Mouse (Mus musculus): ENCODE measurements around the gene Gpr33. TPM values are rescaled to one million over a fixed set of nuclear protein-coding genes. Genes with fewer than 3 reads are reported as not detected.

The Gpr33 gene
- total and polyA plus RNA-seq, 3 experiments: not detected

DNA sequence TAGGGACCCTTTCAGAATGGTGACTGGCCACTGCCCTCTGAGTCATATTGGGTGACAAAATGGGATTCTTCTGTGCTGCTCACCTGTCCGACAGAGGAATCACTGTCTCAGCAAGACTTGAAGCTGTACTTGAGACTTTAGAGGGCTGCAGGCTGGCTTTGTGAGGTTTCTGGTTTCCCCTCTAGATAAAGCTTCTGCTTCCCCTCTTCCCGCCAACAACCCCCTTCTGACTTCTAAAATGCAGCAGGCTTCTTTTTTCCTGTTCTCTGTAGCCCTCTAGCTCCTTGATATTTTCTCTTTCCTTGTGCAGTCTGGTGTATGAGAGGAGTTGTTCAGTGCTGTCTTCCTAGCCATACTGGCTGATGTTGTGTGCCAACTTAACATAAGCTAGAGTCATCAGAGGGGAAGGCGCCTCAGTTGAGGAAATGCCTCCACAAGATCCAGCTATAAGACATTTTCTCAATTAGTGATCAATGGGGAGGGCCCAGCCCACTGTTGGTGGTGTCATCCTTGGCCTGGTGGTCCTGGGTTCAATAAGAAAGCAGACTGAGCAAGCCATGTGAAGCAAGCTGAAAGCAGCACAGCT lies 42.6 kb downstream of the Gpr33 start:
- H3K27me3 ChIP-seq (ENCODE audit: control insufficient read depth, insufficient read depth, low read length): no peaks in the 10 kb centered on the region
- intact Hi-C loops (cut with DNase I): loop anchor here (2.0 kb wide), 1 partner anchor 14 kb away; the partner anchor contains the start of gene Heatr5a
- H3K9ac ChIP-seq (ENCODE audit: low read depth, low read length): no peak overlapping the region
- TF ChIP-seq EP300 (IDR thresholded peaks at IDR 0.05; ENCODE audit: insufficient read depth, low read depth, low read length) (no peak), CTCF (IDR thresholded peaks at IDR 0.05) (no peak), POLR2A (IDR thresholded peaks at IDR 0.05; ENCODE audit: insufficient read depth, low read depth, low read length) (no peak)
- H3K36me3 ChIP-seq (ENCODE audit: control insufficient read depth, insufficient read depth, low read length): no peaks in the 10 kb centered on the region
- H3K79me2 ChIP-seq (replicated peaks; ENCODE audit: control insufficient read depth, insufficient read depth, low read length): no peaks in the 10 kb centered on the region
- 59% methylated on average over 3 of the region's 3 CpGs for WGBS
- peak overlapping the region; percentile 42; the same call in 1 of the 2 replicates for H3K27ac ChIP-seq
- no peak overlapping the region for H3K4me3 ChIP-seq
- peaks cover 6% of the 10 kb centered on the region for H3K4me1 ChIP-seq (ENCODE audit: control insufficient read depth, insufficient read depth, low read length)
- no peak for DNase-seq

DNA sequence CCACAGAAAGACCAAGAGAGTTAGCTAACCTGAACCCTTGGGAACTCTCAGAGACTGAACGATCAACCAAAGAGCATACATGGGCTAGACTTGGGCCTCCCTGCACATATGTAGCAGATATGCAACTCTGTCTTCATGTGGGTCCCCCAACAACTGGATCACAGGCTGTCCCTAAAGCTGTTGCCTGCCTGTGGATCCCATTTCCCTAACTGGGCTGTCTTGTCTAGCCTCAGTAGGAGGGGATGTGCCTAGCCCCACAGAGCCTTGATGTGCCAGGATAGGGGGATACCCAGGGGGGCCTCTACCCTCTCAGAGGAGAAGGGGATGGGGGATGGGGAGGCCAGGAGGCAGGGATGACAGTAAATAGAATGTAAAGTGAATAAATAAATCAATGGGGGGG lies 44.2 kb downstream of the Gpr33 start:
- WGBS: 95% methylated on average over 1 of the region's 1 CpGs
- Histone ChIP-seq H3K27me3 (ENCODE audit: control insufficient read depth, insufficient read depth, low read length) (no peaks in the 10 kb centered on the region), H3K4me3 (no peak overlapping the region), H3K36me3 (ENCODE audit: control insufficient read depth, insufficient read depth, low read length) (no peaks in the 10 kb centered on the region), H3K79me2 (replicated peaks; ENCODE audit: control insufficient read depth, insufficient read depth, low read length) (no peaks in the 10 kb centered on the region), H3K9ac (ENCODE audit: low read depth, low read length) (no peak overlapping the region), H3K4me1 (ENCODE audit: control insufficient read depth, insufficient read depth, low read length) (peaks cover 6% of the 10 kb centered on the region), H3K27ac (no peak overlapping the region)
- intact Hi-C loops (cut with DNase I): loop anchor here (2.0 kb wide), 1 partner anchor 13 kb away; the partner anchor contains the start of gene Heatr5a
- TF ChIP-seq POLR2A (IDR thresholded peaks at IDR 0.05; ENCODE audit: insufficient read depth, low read depth, low read length) (no peak), CTCF (IDR thresholded peaks at IDR 0.05) (no peak), EP300 (IDR thresholded peaks at IDR 0.05; ENCODE audit: insufficient read depth, low read depth, low read length) (no peak)
- DNase-seq: no peak

GRCm38 (mm10) chr12:51976531-51976930 lies 51.3 kb downstream of the Gpr33 start:
- no peak overlapping the region for H3K4me3 ChIP-seq
- H3K9ac ChIP-seq (ENCODE audit: low read depth, low read length): no peak overlapping the region
- DNase-seq: peak; percentile 27 to 30
- H3K27ac ChIP-seq: peak overlapping the region; percentile 54
- intact Hi-C loops (cut with DNase I): no loop called here
- H3K36me3 ChIP-seq (ENCODE audit: control insufficient read depth, insufficient read depth, low read length): peaks cover 3% of the 10 kb centered on the region; the same call in 1 of the 2 replicates
- peaks cover 1% of the 10 kb centered on the region; the same call in 1 of the 2 replicates for H3K4me1 ChIP-seq (ENCODE audit: control insufficient read depth, insufficient read depth, low read length)
- WGBS: 58% methylated on average over 9 of the region's 9 CpGs
- H3K27me3 ChIP-seq (ENCODE audit: control insufficient read depth, insufficient read depth, low read length): no peaks in the 10 kb centered on the region
- no peaks in the 10 kb centered on the region for H3K79me2 ChIP-seq (replicated peaks; ENCODE audit: control insufficient read depth, insufficient read depth, low read length)
- TF ChIP-seq EP300 (IDR thresholded peaks at IDR 0.05; ENCODE audit: insufficient read depth, low read depth, low read length) (no peak), CTCF (IDR thresholded peaks at IDR 0.05) (no peak), POLR2A (IDR thresholded peaks at IDR 0.05; ENCODE audit: insufficient read depth, low read depth, low read length) (no peak)

DNA sequence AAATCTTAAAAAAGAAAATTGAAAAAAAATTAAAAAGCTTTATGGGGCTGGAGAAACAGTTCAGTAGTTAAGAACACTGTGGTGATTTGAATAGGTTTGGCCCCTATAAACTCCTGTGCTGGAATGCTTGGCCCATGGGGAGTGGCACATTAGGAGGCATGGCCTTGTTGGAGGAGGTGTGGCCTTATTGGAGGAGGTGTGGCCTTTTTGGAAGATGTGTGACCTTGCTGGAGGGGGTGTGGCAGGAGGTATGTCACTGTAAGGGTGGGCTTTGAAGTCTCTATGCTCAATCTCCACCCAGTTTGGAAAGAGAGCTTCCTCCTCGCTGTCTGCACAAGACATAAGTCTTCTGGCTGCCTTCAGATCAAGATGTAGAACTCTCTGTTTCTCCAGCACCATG lies 53.5 kb downstream of the Gpr33 start:
- Histone ChIP-seq H3K27me3 (ENCODE audit: control insufficient read depth, insufficient read depth, low read length) (no peaks in the 10 kb centered on the region), H3K4me3 (no peak overlapping the region), H3K9ac (ENCODE audit: low read depth, low read length) (no peak overlapping the region), H3K4me1 (ENCODE audit: control insufficient read depth, insufficient read depth, low read length) (peaks cover 3% of the 10 kb centered on the region), H3K79me2 (replicated peaks; ENCODE audit: control insufficient read depth, insufficient read depth, low read length) (no peaks in the 10 kb centered on the region), H3K27ac (no peak overlapping the region), H3K36me3 (ENCODE audit: control insufficient read depth, insufficient read depth, low read length) (peaks cover 3% of the 10 kb centered on the region; the same call in 1 of the 2 replicates)
- DNase-seq: no peak
- intact Hi-C loops (cut with DNase I): loop anchor here (2.0 kb wide), 1 partner anchor 26 kb away; no protein-coding TSS in a partner anchor
- WGBS: 97% methylated on average over 1 of the region's 1 CpGs
- TF ChIP-seq CTCF (IDR thresholded peaks at IDR 0.05): no peak
- TF ChIP-seq POLR2A (IDR thresholded peaks at IDR 0.05; ENCODE audit: insufficient read depth, low read depth, low read length): no peak
- TF ChIP-seq EP300 (IDR thresholded peaks at IDR 0.05; ENCODE audit: insufficient read depth, low read depth, low read length): no peak

Other genes with a start within 250 kb of the Gpr33 start
- 10 to 100 TPM; 74.9 to 85.1 TPM for gene Hectd1, start 198.5 kb downstream of the Gpr33 start, total RNA-seq (2021)
- 17.3 and 36.7 TPM in 2 replicates for gene Hectd1, start 198.5 kb downstream of the Gpr33 start, polyA plus RNA-seq (2012; rRNA removed)
- 10 to 100 TPM; 20.6 to 21.4 TPM for gene Heatr5a, start 56.7 kb downstream of the Gpr33 start, total RNA-seq (2021)
- 23.6 and 47.9 TPM in 2 replicates for gene Heatr5a, start 56.7 kb downstream of the Gpr33 start, polyA plus RNA-seq (2012; rRNA removed)
- 1 to 10 TPM; 4.4 to 5.5 TPM for gene Dtd2, start 21.6 kb downstream of the Gpr33 start, total RNA-seq (2021)
- gene Dtd2, start 21.6 kb downstream of the Gpr33 start, polyA plus RNA-seq (2012; rRNA removed): 3.9 and 5.9 TPM in 2 replicates
- gene Nubpl, start 69.7 kb upstream of the Gpr33 start, total RNA-seq (2021): 10 to 100 TPM in 1 of 2 experiments, 1 to 10 TPM in 1; 7.5 to 10.3 TPM
- gene Nubpl, start 69.7 kb upstream of the Gpr33 start, polyA plus RNA-seq (2012; rRNA removed): 3.2 and 4.3 TPM in 2 replicates